Mouse (Mus musculus) liver, embryonic 11.5 days (tissue): ENCODE measurements around the gene Gm38119. TPM values are rescaled to one million over a fixed set of nuclear protein-coding genes. Genes with fewer than 3 reads are reported as not detected.

ENCODE experiments used
- ATAC-seq: fragments of 200-750 bp; cut with Nextera tagmentation; replicated peaks from 2 replicates; pipeline ENCODE4 v1.8.0; 2017; ENCODE audit warnings: moderate number of reproducible peaks, mild to moderate bottlenecking, moderate TSS enrichment, moderate library complexity; ENCODE audit not compliant: low FRiP score
- DNase-seq: peaks from one replicate; pipeline ENCODE4 v3.0.0-alpha.2; 2017; ENCODE audit warnings: low spot score
- H3K27ac ChIP-seq: fragments of 300-500 bp; sonication (generic); 2 replicates; pipeline ENCODE4 v1.5.1; 2014; ENCODE audit warnings: mild to moderate bottlenecking, low read depth, low read length, control low read depth
- H3K27me3 ChIP-seq: fragments of 300-500 bp; sonication (generic); replicated peaks from 2 replicates; pipeline ENCODE4 v1.6.1; 2014; ENCODE audit warnings: low read length, mixed read lengths; ENCODE audit not compliant: control insufficient read depth, insufficient read depth
- H3K36me3 ChIP-seq: fragments of 300-500 bp; sonication (generic); 2 replicates; pipeline ENCODE4 v1.6.1; 2014; ENCODE audit warnings: mild to moderate bottlenecking, low read length, moderate library complexity, mixed read lengths; ENCODE audit not compliant: control insufficient read depth, insufficient read depth
- H3K4me1 ChIP-seq: fragments of 300-500 bp; sonication (generic); replicated peaks from 2 replicates; pipeline ENCODE4 v1.6.1; 2014; ENCODE audit warnings: low read length, mixed read lengths; ENCODE audit not compliant: control insufficient read depth, insufficient read depth
- H3K4me2 ChIP-seq: fragments of 300-500 bp; sonication (generic); 2 replicates; pipeline ENCODE4 v1.6.1; 2014; ENCODE audit warnings: mild to moderate bottlenecking, control low read depth, moderate library complexity
- H3K4me3 ChIP-seq: fragments of 300-500 bp; sonication (generic); 2 replicates; pipeline ENCODE4 v1.5.1; 2014; ENCODE audit warnings: low read depth, low read length, control low read depth
- H3K9ac ChIP-seq: fragments of 300-500 bp; sonication (generic); 2 replicates; pipeline ENCODE4 v1.6.1; 2014; ENCODE audit warnings: low read depth, low read length, control low read depth
- H3K9me3 ChIP-seq: fragments of 300-500 bp; sonication (generic); 2 replicates; pipeline ENCODE4 v1.6.1; 2016; ENCODE audit warnings: low read length, inconsistent platforms, mixed read lengths; ENCODE audit not compliant: control insufficient read depth
- WGBS: fragments of 180-500 bp; shearing (Covaris S2); extraction: QIAGEN DNeasy Blood & Tissue Kit; methylation state at CpG from one replicate; pipeline ENCODE4 v1.1.7; 2014; 5-methylcytosine and 5-hydroxymethylcytosine counted together
- polyA plus RNA-seq: library from polyadenylated mRNA; unstranded; fragments of >200 nt; fragmentation: Nextera tagmentation; extraction: Ambion mirVana; gene quantifications from 2 replicates; pipeline ENCODE4 v1.2.1, GENCODE M21; 2014

Gene Gm38119
- not detected in 2 replicates for polyA plus RNA-seq

- Histone ChIP-seq H3K27me3 (no peaks in the 10 kb centered on the region), H3K4me3 (no peak within 1 kb of the TSS), H3K4me2 (no peak within 1 kb of the TSS), H3K27ac (no peak within 1 kb of the TSS), H3K4me1 (no peaks in the 10 kb centered on the region), H3K36me3 (no peaks in the 10 kb centered on the region), H3K9ac (no peak within 1 kb of the TSS), H3K9me3 (no peaks in the 10 kb centered on the region)
- DNase-seq = no peak
- no peak for ATAC-seq
- WGBS = 46% methylated on average over 1 of the region's 1 CpGs
Measured at GRCm38 (mm10) chr3:92738996-92739395, at the start of gene Gm38119. Gene Gm38119 (minus strand): TSS chr3:92739096.

- Histone ChIP-seq H3K4me1 (no peaks in the 10 kb centered on the region), H3K9ac (no peak within 1 kb of the TSS), H3K27ac (no peak within 1 kb of the TSS), H3K27me3 (no peaks in the 10 kb centered on the region), H3K36me3 (no peaks in the 10 kb centered on the region), H3K4me2 (no peak within 1 kb of the TSS), H3K4me3 (no peak within 1 kb of the TSS), H3K9me3 (no peaks in the 10 kb centered on the region)
- no peak for DNase-seq
- no peak for ATAC-seq
- 74% methylated on average over 1 of the region's 1 CpGs for WGBS
Measured at GRCm38 (mm10) chr3:92778799-92779198, 39.9 kb upstream of the Gm38119 start, which contains the start of gene Lce1i. Gene Lce1i (minus strand): TSS chr3:92778899.

- Histone ChIP-seq H3K27ac (no peak overlapping the region), H3K4me1 (no peaks in the 10 kb centered on the region), H3K36me3 (no peaks in the 10 kb centered on the region), H3K4me2 (no peak overlapping the region), H3K9me3 (no peaks in the 10 kb centered on the region), H3K27me3 (no peaks in the 10 kb centered on the region), H3K9ac (no peak overlapping the region), H3K4me3 (no peak overlapping the region)
- WGBS = 18% methylated on average over 3 of the region's 3 CpGs
- DNase-seq (no peak), ATAC-seq (no peak)
Measured at GRCm38 (mm10) chr3:92771573-92771972, 32.7 kb upstream of the Gm38119 start.

- no peaks in the 10 kb centered on the region for H3K4me1 ChIP-seq
- H3K4me2 ChIP-seq = no peak within 1 kb of the TSS
- H3K9me3 ChIP-seq = no peaks in the 10 kb centered on the region
- 80% methylated on average over 1 of the region's 1 CpGs for WGBS
- no peak within 1 kb of the TSS for H3K27ac ChIP-seq
- ATAC-seq (no peak), DNase-seq (no peak)
- H3K9ac ChIP-seq = no peak within 1 kb of the TSS
- H3K4me3 ChIP-seq = no peak within 1 kb of the TSS
- no peaks in the 10 kb centered on the region for H3K27me3 ChIP-seq
- H3K36me3 ChIP-seq = no peaks in the 10 kb centered on the region
Measured at GRCm38 (mm10) chr3:92764965-92765364, 26.1 kb upstream of the Gm38119 start, which contains the start of gene Lce1h. Gene Lce1h (minus strand): TSS chr3:92765065.

- Histone ChIP-seq H3K4me2 (no peak overlapping the region), H3K36me3 (no peaks in the 10 kb centered on the region), H3K4me3 (no peak overlapping the region), H3K27me3 (no peaks in the 10 kb centered on the region), H3K4me1 (no peaks in the 10 kb centered on the region), H3K9me3 (no peaks in the 10 kb centered on the region), H3K9ac (no peak overlapping the region), H3K27ac (no peak overlapping the region)
- WGBS = 41% methylated on average over 3 of the region's 3 CpGs
- no peak for ATAC-seq
- DNase-seq = no peak
Measured at GRCm38 (mm10) chr3:92753197-92753596, 14.3 kb upstream of the Gm38119 start.

GRCm38 (mm10) chr3:92752238-92752637, 13.3 kb upstream of the Gm38119 start, which contains the start of gene Lce1g:
Gene Lce1g (minus strand): TSS chr3:92752338.
- H3K4me2 ChIP-seq = no peak within 1 kb of the TSS
- H3K27ac ChIP-seq = no peak within 1 kb of the TSS
- no peak within 1 kb of the TSS for H3K4me3 ChIP-seq
- H3K9me3 ChIP-seq = no peaks in the 10 kb centered on the region
- H3K4me1 ChIP-seq = no peaks in the 10 kb centered on the region
- WGBS = 70% methylated on average over 1 of the region's 1 CpGs
- no peaks in the 10 kb centered on the region for H3K27me3 ChIP-seq
- no peak within 1 kb of the TSS for H3K9ac ChIP-seq
- DNase-seq = no peak
- H3K36me3 ChIP-seq = no peaks in the 10 kb centered on the region
- no peak for ATAC-seq

- ATAC-seq = no peak
- no peaks in the 10 kb centered on the region for H3K9me3 ChIP-seq
- WGBS = 78% methylated on average over 5 of the region's 5 CpGs
- no peaks in the 10 kb centered on the region for H3K36me3 ChIP-seq
- H3K27me3 ChIP-seq = no peaks in the 10 kb centered on the region
- no peaks in the 10 kb centered on the region for H3K4me1 ChIP-seq
- no peak overlapping the region for H3K4me3 ChIP-seq
- no peak overlapping the region for H3K4me2 ChIP-seq
- H3K27ac ChIP-seq = no peak overlapping the region
- DNase-seq = no peak
- no peak overlapping the region for H3K9ac ChIP-seq
Measured at GRCm38 (mm10) chr3:92722631-92723030, 16.3 kb downstream of the Gm38119 start.

GRCm38 (mm10) chr3:92720250-92720649, 18.6 kb downstream of the Gm38119 start, which contains the start of gene Lce1f:
Gene Lce1f (minus strand): TSS chr3:92720350.
- no peaks in the 10 kb centered on the region for H3K27me3 ChIP-seq
- no peaks in the 10 kb centered on the region for H3K4me1 ChIP-seq
- H3K9me3 ChIP-seq = no peaks in the 10 kb centered on the region
- H3K4me2 ChIP-seq = no peak within 1 kb of the TSS
- no peak within 1 kb of the TSS for H3K4me3 ChIP-seq
- H3K9ac ChIP-seq = no peak within 1 kb of the TSS
- WGBS = 66% methylated on average over 3 of the region's 3 CpGs
- DNase-seq (no peak), ATAC-seq (no peak)
- no peaks in the 10 kb centered on the region for H3K36me3 ChIP-seq
- H3K27ac ChIP-seq = no peak within 1 kb of the TSS

- Histone ChIP-seq H3K36me3 (no peaks in the 10 kb centered on the region), H3K4me1 (no peaks in the 10 kb centered on the region), H3K9ac (no peak overlapping the region), H3K4me3 (no peak overlapping the region), H3K27me3 (no peaks in the 10 kb centered on the region), H3K4me2 (no peak overlapping the region), H3K9me3 (no peaks in the 10 kb centered on the region), H3K27ac (no peak overlapping the region)
- DNase-seq = no peak
- ATAC-seq = no peak
Measured at GRCm38 (mm10) chr3:92715122-92715521, 23.8 kb downstream of the Gm38119 start.
